Mouse (Mus musculus) heart, embryonic 16.5 days (tissue): ENCODE measurements at regions not wholly inside any gene's neighbourhood (a gene's known extent, or its start where the extent isn't known, plus 50 kb on each side); places are given as distances from the start of the nearest gene placed in this dataset.
A peak's percentile ranks its signal among the peaks of the same experiment; 100 is the strongest.

ENCODE experiments used
- ATAC-seq: fragments of 200-750 bp; cut with Nextera tagmentation; replicated peaks from 2 replicates; pipeline ENCODE4 v1.8.0; 2017; ENCODE audit warnings: moderate number of reproducible peaks; ENCODE audit not compliant: insufficient read depth, low FRiP score; ENCODE audit errors: extremely low read depth
- H3K27ac ChIP-seq: fragments of 300-500 bp; sonication (generic); 2 replicates; pipeline ENCODE4 v1.5.1; 2014; ENCODE audit warnings: mild to moderate bottlenecking, low read length, control low read depth, moderate library complexity
- H3K27me3 ChIP-seq: fragments of 300-500 bp; sonication (generic); 2 replicates; pipeline ENCODE4 v1.6.1; 2014; ENCODE audit warnings: low read length, mixed read lengths; ENCODE audit not compliant: control insufficient read depth, insufficient read depth
- H3K36me3 ChIP-seq: fragments of 300-500 bp; sonication (generic); 2 replicates; pipeline ENCODE4 v1.6.1; 2014; ENCODE audit not compliant: control insufficient read depth, insufficient read depth
- H3K4me1 ChIP-seq: fragments of 300-500 bp; sonication (generic); 2 replicates; pipeline ENCODE4 v1.6.1; 2014; ENCODE audit warnings: low read length, mixed read lengths; ENCODE audit not compliant: control insufficient read depth, insufficient read depth
- H3K4me2 ChIP-seq: fragments of 300-500 bp; sonication (generic); 2 replicates; pipeline ENCODE4 v1.6.1; 2014; ENCODE audit warnings: low read depth, mild to moderate bottlenecking, control low read depth, low read length
- H3K4me3 ChIP-seq: fragments of 300-500 bp; sonication (generic); 2 replicates; pipeline ENCODE4 v1.5.1; 2014; ENCODE audit warnings: mild to moderate bottlenecking, control low read depth, low read length
- H3K9ac ChIP-seq: fragments of 300-500 bp; sonication (generic); 2 replicates; pipeline ENCODE4 v1.6.1; 2014; ENCODE audit warnings: low read length, control low read depth
- H3K9me3 ChIP-seq: fragments of 300-500 bp; sonication (generic); replicated peaks from 2 replicates; pipeline ENCODE4 v1.6.1; 2016; ENCODE audit warnings: low read length; ENCODE audit not compliant: control insufficient read depth
- WGBS: fragments of 180-500 bp; shearing (Covaris S2); extraction: QIAGEN DNeasy Blood & Tissue Kit; methylation state at CpG from one replicate; pipeline ENCODE4 v1.1.7; 2014; 5-methylcytosine and 5-hydroxymethylcytosine counted together

- ATAC-seq: no peak
- H3K27me3 ChIP-seq: no peaks in the 10 kb centered on the region
- H3K36me3 ChIP-seq: no peaks in the 10 kb centered on the region
- no peak overlapping the region for H3K9ac ChIP-seq
- 89% methylated on average over 9 of the region's 9 CpGs for WGBS
- H3K4me1 ChIP-seq: peaks cover 5% of the 10 kb centered on the region
- H3K4me3 ChIP-seq: no peak overlapping the region
- H3K27ac ChIP-seq: no peak overlapping the region
- no peak overlapping the region for H3K4me2 ChIP-seq
- no peaks in the 10 kb centered on the region for H3K9me3 ChIP-seq
Measured at GRCm38 (mm10) chr12:85527011-85527410, 53.3 kb downstream of the Fos start.

- WGBS: 88% methylated on average over 1 of the region's 1 CpGs
- Histone ChIP-seq H3K9ac (no peak overlapping the region), H3K4me3 (no peak overlapping the region), H3K27ac (peak overlapping the region; percentile 73), H3K36me3 (no peaks in the 10 kb centered on the region), H3K27me3 (no peaks in the 10 kb centered on the region), H3K9me3 (no peaks in the 10 kb centered on the region), H3K4me1 (peaks cover 16% of the 10 kb centered on the region), H3K4me2 (no peak overlapping the region)
- ATAC-seq: no peak
Measured at GRCm38 (mm10) chr12:85531638-85532037, 57.9 kb downstream of the Fos start.

- WGBS: 72% methylated on average over 3 of the region's 3 CpGs
- H3K27me3 ChIP-seq: no peaks in the 10 kb centered on the region
- no peak for ATAC-seq
- H3K9me3 ChIP-seq: no peaks in the 10 kb centered on the region
- H3K27ac ChIP-seq: peak overlapping the region; percentile 73
- no peak overlapping the region for H3K4me3 ChIP-seq
- peaks cover 16% of the 10 kb centered on the region for H3K4me1 ChIP-seq
- H3K36me3 ChIP-seq: no peaks in the 10 kb centered on the region
- no peak overlapping the region for H3K9ac ChIP-seq
- no peak overlapping the region; the same call in 1 of the 2 replicates for H3K4me2 ChIP-seq
Measured at GRCm38 (mm10) chr12:85532221-85532612, 58.5 kb downstream of the Fos start.

- peak overlapping the region; percentile 5; the same call in 1 of the 2 replicates for H3K4me2 ChIP-seq
- H3K9ac ChIP-seq: no peak overlapping the region
- no peaks in the 10 kb centered on the region for H3K36me3 ChIP-seq
- H3K27ac ChIP-seq: peak overlapping the region; percentile 73
- H3K4me1 ChIP-seq: peaks cover 16% of the 10 kb centered on the region
- H3K9me3 ChIP-seq: no peaks in the 10 kb centered on the region
- WGBS: 34% methylated on average over 14 of the region's 14 CpGs
- peak; percentile 85 for ATAC-seq
- no peaks in the 10 kb centered on the region for H3K27me3 ChIP-seq
- H3K4me3 ChIP-seq: no peak overlapping the region
Measured at GRCm38 (mm10) chr12:85532613-85533460, 59.1 kb downstream of the Fos start.

- H3K27ac ChIP-seq: peak overlapping the region; percentile 73
- no peaks in the 10 kb centered on the region for H3K36me3 ChIP-seq
- no peak overlapping the region for H3K4me3 ChIP-seq
- H3K9ac ChIP-seq: no peak overlapping the region
- 83% methylated on average over 3 of the region's 3 CpGs for WGBS
- H3K9me3 ChIP-seq: no peaks in the 10 kb centered on the region
- no peak for ATAC-seq
- H3K4me1 ChIP-seq: peaks cover 16% of the 10 kb centered on the region
- no peaks in the 10 kb centered on the region for H3K27me3 ChIP-seq
- H3K4me2 ChIP-seq: no peak overlapping the region
Measured at GRCm38 (mm10) chr12:85533603-85534002, 59.9 kb downstream of the Fos start.

- Histone ChIP-seq H3K4me2 (no peak overlapping the region), H3K36me3 (no peaks in the 10 kb centered on the region), H3K4me3 (no peak overlapping the region), H3K4me1 (peaks cover 19% of the 10 kb centered on the region), H3K27ac (no peak overlapping the region), H3K9me3 (no peaks in the 10 kb centered on the region), H3K27me3 (no peaks in the 10 kb centered on the region), H3K9ac (no peak overlapping the region)
- no peak for ATAC-seq
- 30% methylated on average over 7 of the region's 7 CpGs for WGBS
Measured at GRCm38 (mm10) chr12:85539423-85539822, 59.4 kb upstream of the Jdp2 start.

GRCm38 (mm10) chr12:85541153-85541552 is 57.7 kb upstream of the Jdp2 start:
- Histone ChIP-seq H3K4me3 (no peak overlapping the region), H3K4me2 (peak overlapping the region; percentile 21; the same call in 1 of the 2 replicates), H3K27me3 (no peaks in the 10 kb centered on the region), H3K9ac (no peak overlapping the region), H3K27ac (peak overlapping the region; percentile 54), H3K4me1 (peaks cover 31% of the 10 kb centered on the region), H3K9me3 (no peaks in the 10 kb centered on the region), H3K36me3 (no peaks in the 10 kb centered on the region)
- 23% methylated on average over 3 of the region's 3 CpGs for WGBS
- peak; percentile 79 for ATAC-seq

GRCm38 (mm10) chr12:85542881-85543280 is 55.9 kb upstream of the Jdp2 start:
- ATAC-seq: no peak
- no peak overlapping the region for H3K9ac ChIP-seq
- WGBS: 60% methylated on average over 6 of the region's 6 CpGs
- no peaks in the 10 kb centered on the region for H3K27me3 ChIP-seq
- peaks cover 31% of the 10 kb centered on the region for H3K4me1 ChIP-seq
- H3K4me2 ChIP-seq: no peak overlapping the region
- no peak overlapping the region for H3K4me3 ChIP-seq
- H3K36me3 ChIP-seq: no peaks in the 10 kb centered on the region
- H3K27ac ChIP-seq: no peak overlapping the region
- no peaks in the 10 kb centered on the region for H3K9me3 ChIP-seq

- no peak overlapping the region for H3K4me2 ChIP-seq
- no peaks in the 10 kb centered on the region for H3K9me3 ChIP-seq
- no peak overlapping the region for H3K9ac ChIP-seq
- no peaks in the 10 kb centered on the region for H3K36me3 ChIP-seq
- H3K4me1 ChIP-seq: peaks cover 31% of the 10 kb centered on the region
- WGBS: 90% methylated on average over 9 of the region's 9 CpGs
- no peak overlapping the region for H3K4me3 ChIP-seq
- no peak overlapping the region for H3K27ac ChIP-seq
- no peaks in the 10 kb centered on the region for H3K27me3 ChIP-seq
- no peak for ATAC-seq
Measured at GRCm38 (mm10) chr12:85543520-85543919, 55.3 kb upstream of the Jdp2 start.
